Mouse (Mus musculus): Measurements from ENCODE around the gene Abr. TPM values are rescaled to one million over a fixed set of nuclear protein-coding genes. Genes with fewer than 3 reads are reported as not detected.

Abr gene
- polyA plus RNA-seq, 1 experiment from 2014 or later, result 2.8 TPM

DNA sequence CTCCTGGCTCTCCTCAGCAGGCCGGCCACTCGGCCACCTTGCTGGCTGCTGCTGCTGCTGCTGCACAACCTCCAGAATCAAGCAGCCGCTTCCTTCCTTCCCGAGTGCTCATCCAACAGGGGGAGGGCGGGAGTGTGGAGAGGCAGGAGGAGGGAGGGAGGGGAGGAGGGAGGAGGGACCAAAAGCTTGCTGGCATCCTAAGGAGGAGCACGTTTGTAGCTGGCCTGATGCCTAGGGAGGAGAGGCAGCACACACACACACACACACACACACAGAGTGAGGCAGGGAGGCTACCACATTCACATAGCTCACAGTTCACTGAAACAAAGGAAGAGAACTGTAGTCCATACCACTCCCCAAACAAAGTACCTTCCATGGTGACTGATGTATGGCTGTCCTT is 153.8 kb downstream of the Abr start:
- Histone ChIP-seq H3K4me1 (replicated peaks) (0 out of 2 replicates have a peak, but pooled peaks cover 3% of the 10 kb centered on the region), H3K27ac (no peak overlapping the region), H3K9ac (no peak overlapping the region), H3K4me2 (no peak overlapping the region), H3K27me3 (0 out of 2 replicates have a peak, but pooled peaks cover 3% of the 10 kb centered on the region), H3K36me3 (no peaks in the 10 kb centered on the region), H3K4me3 (replicated peaks) (no peak overlapping the region), H3K9me3 (replicated peaks) (no peaks in the 10 kb centered on the region)
- 40% methylated on average over 6 of the region's 6 CpGs for WGBS (ENCODE audit: insufficient replicate concordance)
- DNase-seq (no peak), ATAC-seq (ENCODE audit: low read depth) (no peak)

- Histone ChIP-seq H3K27me3 (0 out of 2 replicates have a peak, but pooled peaks cover 3% of the 10 kb centered on the region), H3K9ac (no peak overlapping the region), H3K4me3 (replicated peaks) (no peak overlapping the region), H3K27ac (no peak overlapping the region), H3K4me2 (no peak overlapping the region), H3K4me1 (replicated peaks) (0 out of 2 replicates have a peak, but pooled peaks cover 3% of the 10 kb centered on the region), H3K9me3 (replicated peaks) (no peaks in the 10 kb centered on the region), H3K36me3 (no peaks in the 10 kb centered on the region)
- ATAC-seq (ENCODE audit: low read depth) (no peak), DNase-seq (no peak)
- WGBS (ENCODE audit: insufficient replicate concordance), result 46% methylated on average over 8 of the region's 8 CpGs
These were observed 154.6 kb downstream of the Abr start for GRCm38 (mm10) chr11:76467487-76468005.

GRCm38 (mm10) chr11:76467073-76467472 is 155.0 kb downstream of the Abr start:
- H3K27ac ChIP-seq, result no peak overlapping the region
- 56% methylated on average over 10 of the region's 10 CpGs for WGBS (ENCODE audit: insufficient replicate concordance)

DNA sequence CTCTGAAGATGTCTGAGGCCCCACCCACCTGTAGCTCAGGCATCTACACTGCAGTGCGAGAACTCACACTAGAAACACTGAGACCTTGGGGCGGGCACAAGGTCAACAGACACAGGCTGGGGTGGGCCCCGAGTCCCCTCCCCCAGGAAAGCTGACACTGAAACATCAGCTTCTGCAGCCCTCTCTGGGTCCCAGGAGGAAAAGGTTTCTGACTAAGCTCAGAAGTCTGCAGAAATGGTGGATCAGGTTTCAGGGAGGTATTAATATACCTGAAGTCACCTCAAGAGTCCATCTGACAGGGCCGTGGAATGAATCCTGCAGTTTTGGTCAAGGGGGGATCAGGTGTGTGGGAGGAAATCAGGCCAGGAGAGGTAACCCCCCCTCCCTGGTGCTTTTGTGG is 156.2 kb downstream of the Abr start:
- H3K4me3 ChIP-seq (replicated peaks), result no peak overlapping the region
- H3K4me1 ChIP-seq (replicated peaks), result 0 out of 2 replicates have a peak, but pooled peaks cover 3% of the 10 kb centered on the region
- no peak overlapping the region for H3K27ac ChIP-seq
- no peaks in the 10 kb centered on the region for H3K9me3 ChIP-seq (replicated peaks)
- H3K36me3 ChIP-seq, result no peaks in the 10 kb centered on the region
- WGBS (ENCODE audit: insufficient replicate concordance), result 74% methylated on average over 4 of the region's 4 CpGs
- no peak overlapping the region for H3K4me2 ChIP-seq
- H3K9ac ChIP-seq, result no peak overlapping the region
- DNase-seq, result no peak
- 0 out of 2 replicates have a peak, but pooled peaks cover 3% of the 10 kb centered on the region for H3K27me3 ChIP-seq
- ATAC-seq (ENCODE audit: low read depth), result no peak

More at GRCm38 (mm10) chr11:76467073-76467472, 155.0 kb downstream of the Abr start:
- 0 out of 2 replicates have a peak, but pooled peaks cover 3% of the 10 kb centered on the region for H3K27me3 ChIP-seq
- DNase-seq, result no peak
- no peak overlapping the region for H3K9ac ChIP-seq
- H3K4me3 ChIP-seq (replicated peaks), result no peak overlapping the region
- H3K4me2 ChIP-seq, result no peak overlapping the region
- no peaks in the 10 kb centered on the region for H3K9me3 ChIP-seq (replicated peaks)
- no peaks in the 10 kb centered on the region for H3K36me3 ChIP-seq
- ATAC-seq (ENCODE audit: low read depth), result no peak
- 0 out of 2 replicates have a peak, but pooled peaks cover 3% of the 10 kb centered on the region for H3K4me1 ChIP-seq (replicated peaks)

GRCm38 (mm10) chr11:76461696-76462095 is 160.4 kb downstream of the Abr start:
- H3K27me3 ChIP-seq, result 0 out of 2 replicates have a peak, but pooled peaks cover 3% of the 10 kb centered on the region
- ATAC-seq (ENCODE audit: low read depth), result no peak
- no peak for DNase-seq
- H3K4me3 ChIP-seq (replicated peaks), result no peak overlapping the region
- H3K36me3 ChIP-seq, result no peaks in the 10 kb centered on the region
- H3K4me2 ChIP-seq, result no peak overlapping the region
- no peaks in the 10 kb centered on the region for H3K4me1 ChIP-seq (replicated peaks)
- no peak overlapping the region for H3K27ac ChIP-seq
- H3K9me3 ChIP-seq (replicated peaks), result no peaks in the 10 kb centered on the region
- WGBS (ENCODE audit: insufficient replicate concordance), result 67% methylated on average over 5 of the region's 5 CpGs
- H3K9ac ChIP-seq, result no peak overlapping the region

GRCm38 (mm10) chr11:76461201-76461600 is 160.9 kb downstream of the Abr start:
- Histone ChIP-seq H3K27ac (no peak overlapping the region), H3K36me3 (no peaks in the 10 kb centered on the region), H3K9me3 (replicated peaks) (no peaks in the 10 kb centered on the region), H3K9ac (no peak overlapping the region), H3K4me1 (replicated peaks) (0 out of 2 replicates have a peak, but pooled peaks cover 3% of the 10 kb centered on the region), H3K4me3 (replicated peaks) (no peak overlapping the region), H3K27me3 (0 out of 2 replicates have a peak, but pooled peaks cover 3% of the 10 kb centered on the region), H3K4me2 (no peak overlapping the region)
- DNase-seq, result no peak
- WGBS (ENCODE audit: insufficient replicate concordance), result 43% methylated on average over 6 of the region's 6 CpGs
- no peak for ATAC-seq (ENCODE audit: low read depth)

DNA sequence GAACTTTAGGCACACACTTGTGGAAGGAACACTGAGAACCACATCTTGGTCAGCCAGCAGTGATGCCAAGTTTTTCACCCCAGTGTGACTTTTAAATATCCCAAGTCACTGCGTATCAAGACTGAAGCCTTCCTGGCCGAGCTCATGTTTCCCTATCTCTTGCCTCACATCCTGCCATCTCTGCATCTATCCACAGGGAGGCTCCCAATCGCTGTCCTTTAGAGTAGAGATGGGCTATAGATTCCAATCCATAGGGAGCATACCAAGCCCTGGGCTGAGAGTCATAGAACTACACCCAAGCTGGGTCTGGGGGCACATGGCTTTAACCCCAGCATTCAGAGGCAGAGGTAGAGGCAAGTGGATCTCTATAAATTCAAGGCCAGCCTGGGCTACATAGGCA is 162.6 kb downstream of the Abr start:
- Histone ChIP-seq H3K27me3 (0 out of 2 replicates have a peak, but pooled peaks cover under 1% of the 10 kb centered on the region), H3K27ac (no peak overlapping the region), H3K9ac (no peak overlapping the region), H3K4me1 (replicated peaks) (0 out of 2 replicates have a peak, but pooled peaks cover 3% of the 10 kb centered on the region), H3K4me3 (replicated peaks) (no peak overlapping the region), H3K9me3 (replicated peaks) (no peaks in the 10 kb centered on the region), H3K4me2 (no peak overlapping the region), H3K36me3 (0 out of 2 replicates have a peak, but pooled peaks cover 4% of the 10 kb centered on the region)
- DNase-seq, result no peak
- 54% methylated on average over 3 of the region's 3 CpGs for WGBS (ENCODE audit: insufficient replicate concordance)
- ATAC-seq (ENCODE audit: low read depth), result no peak

- Histone ChIP-seq H3K4me3 (replicated peaks) (no peak overlapping the region), H3K27ac (no peak overlapping the region), H3K4me1 (replicated peaks) (0 out of 2 replicates have a peak, but pooled peaks cover 3% of the 10 kb centered on the region), H3K4me2 (no peak overlapping the region), H3K36me3 (0 out of 2 replicates have a peak, but pooled peaks cover 4% of the 10 kb centered on the region), H3K27me3 (no peaks in the 10 kb centered on the region), H3K9ac (no peak overlapping the region), H3K9me3 (replicated peaks) (no peaks in the 10 kb centered on the region)
- ATAC-seq (ENCODE audit: low read depth), result no peak
- 43% methylated on average over 9 of the region's 9 CpGs for WGBS (ENCODE audit: insufficient replicate concordance)
- no peak for DNase-seq
These were observed 163.4 kb downstream of the Abr start for GRCm38 (mm10) chr11:76458730-76459129.

DNA sequence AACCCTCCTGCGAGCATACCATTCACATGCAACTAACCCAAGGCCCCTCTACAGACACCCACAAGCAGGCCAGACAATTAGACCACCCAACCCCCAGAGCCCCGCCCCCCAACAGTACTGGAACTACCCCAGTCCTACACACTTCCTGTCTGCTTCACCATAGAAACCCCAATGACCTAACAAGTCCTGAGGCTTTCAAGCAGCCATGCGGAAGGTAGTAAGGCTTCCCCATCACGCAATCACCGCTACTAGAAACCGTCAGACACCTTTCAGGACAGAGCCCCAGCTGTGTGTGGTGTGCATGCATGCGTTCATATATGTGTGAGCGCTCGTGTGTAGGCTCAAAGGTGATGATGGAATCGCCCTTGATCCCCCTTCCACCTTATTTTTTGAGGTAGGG is 165.2 kb downstream of the Abr start:
- Histone ChIP-seq H3K4me2 (no peak overlapping the region), H3K27me3 (no peaks in the 10 kb centered on the region), H3K27ac (no peak overlapping the region), H3K4me1 (replicated peaks) (0 out of 2 replicates have a peak, but pooled peaks cover 3% of the 10 kb centered on the region), H3K36me3 (0 out of 2 replicates have a peak, but pooled peaks cover 4% of the 10 kb centered on the region), H3K4me3 (replicated peaks) (no peak overlapping the region), H3K9me3 (replicated peaks) (no peaks in the 10 kb centered on the region), H3K9ac (no peak overlapping the region)
- ATAC-seq (ENCODE audit: low read depth) (no peak; the same call in 1 of the 2 replicates), DNase-seq (no peak)
- 48% methylated on average over 10 of the region's 10 CpGs for WGBS (ENCODE audit: insufficient replicate concordance)

DNA sequence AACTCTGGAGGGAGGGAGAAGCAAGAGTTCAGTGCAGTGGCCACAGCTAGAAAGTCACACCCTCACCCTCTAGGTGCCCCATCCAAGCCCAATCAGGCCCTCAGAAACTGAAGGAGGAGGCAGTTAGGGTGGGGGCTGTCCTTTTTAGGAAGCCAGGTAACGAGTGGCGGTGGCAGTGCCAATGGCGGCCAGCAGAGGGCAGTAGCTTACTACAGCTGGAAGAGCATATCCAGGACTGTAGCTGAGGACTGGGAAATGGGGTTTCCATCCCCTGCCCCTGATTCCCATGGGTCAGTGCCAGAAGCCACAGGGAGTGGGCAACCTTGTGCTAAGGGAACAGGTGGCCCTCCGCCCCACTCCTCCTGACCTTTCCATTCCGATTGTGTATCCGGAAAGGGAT is 165.9 kb downstream of the Abr start:
- WGBS (ENCODE audit: insufficient replicate concordance), result 18% methylated on average over 6 of the region's 6 CpGs
- ATAC-seq (ENCODE audit: low read depth) (no peak), DNase-seq (peak; percentile 59)
- Histone ChIP-seq H3K9me3 (replicated peaks) (no peaks in the 10 kb centered on the region), H3K4me2 (no peak overlapping the region), H3K4me3 (replicated peaks) (no peak overlapping the region), H3K27me3 (no peaks in the 10 kb centered on the region), H3K9ac (no peak overlapping the region), H3K27ac (no peak overlapping the region), H3K4me1 (replicated peaks) (0 out of 2 replicates have a peak, but pooled peaks cover 3% of the 10 kb centered on the region), H3K36me3 (0 out of 2 replicates have a peak, but pooled peaks cover 4% of the 10 kb centered on the region)

DNA sequence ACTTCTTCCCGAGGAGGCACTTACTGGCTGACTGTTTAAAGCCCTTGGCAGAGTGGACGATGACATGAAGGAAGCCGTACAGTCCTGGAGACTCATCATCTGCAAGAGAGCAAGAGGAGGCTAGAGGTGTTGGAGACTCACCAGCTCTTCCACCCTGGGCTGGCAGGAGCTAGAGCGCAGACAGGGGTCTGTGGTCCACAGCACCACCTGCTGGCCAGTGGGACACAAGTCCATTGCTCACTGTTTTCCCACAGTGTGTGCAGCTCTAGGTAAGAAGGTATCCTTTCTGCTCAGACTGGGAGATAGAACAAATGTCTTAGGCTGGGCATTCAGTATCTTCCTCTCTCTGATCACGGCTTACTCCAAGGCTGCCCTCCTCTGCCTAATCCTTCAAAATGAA is 167.6 kb downstream of the Abr start:
- 0 out of 2 replicates have a peak, but pooled peaks cover 4% of the 10 kb centered on the region for H3K36me3 ChIP-seq
- DNase-seq (peak; percentile 24), ATAC-seq (ENCODE audit: low read depth) (no peak)
- no peak overlapping the region for H3K9ac ChIP-seq
- no peak overlapping the region for H3K4me2 ChIP-seq
- no peaks in the 10 kb centered on the region for H3K27me3 ChIP-seq
- no peaks in the 10 kb centered on the region for H3K9me3 ChIP-seq (replicated peaks)
- no peak overlapping the region for H3K4me3 ChIP-seq (replicated peaks)
- H3K27ac ChIP-seq, result no peak overlapping the region
- 49% methylated on average over 5 of the region's 5 CpGs for WGBS (ENCODE audit: insufficient replicate concordance)
- 0 out of 2 replicates have a peak, but pooled peaks cover 3% of the 10 kb centered on the region for H3K4me1 ChIP-seq (replicated peaks)

DNA sequence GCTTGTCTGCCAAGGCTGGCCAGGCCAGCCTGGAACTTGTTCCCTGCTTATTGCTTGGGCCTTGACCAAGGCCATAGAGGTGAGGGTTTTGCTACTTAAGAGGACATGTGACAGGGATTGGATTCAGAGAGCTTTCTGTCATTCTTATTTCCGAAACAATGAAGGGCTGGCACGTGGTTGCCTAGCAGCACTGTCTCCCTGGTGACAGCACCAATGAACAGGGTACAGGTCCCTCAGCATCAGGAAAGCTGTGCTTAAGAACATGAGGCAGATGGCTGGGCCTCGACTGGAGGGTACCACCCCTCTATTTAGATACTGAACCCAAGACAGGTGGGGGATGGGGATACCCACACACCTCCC is 171.9 kb downstream of the Abr start:
- ATAC-seq (ENCODE audit: low read depth) (no peak), DNase-seq (no peak)
- H3K4me1 ChIP-seq (replicated peaks), result peaks cover 11% of the 10 kb centered on the region
- no peak overlapping the region for H3K4me2 ChIP-seq
- 59% methylated on average over 3 of the region's 3 CpGs for WGBS (ENCODE audit: insufficient replicate concordance)
- no peak overlapping the region for H3K4me3 ChIP-seq (replicated peaks)
- no peak overlapping the region for H3K9ac ChIP-seq
- no peaks in the 10 kb centered on the region for H3K36me3 ChIP-seq
- H3K27ac ChIP-seq, result no peak overlapping the region
- no peaks in the 10 kb centered on the region for H3K27me3 ChIP-seq
- no peaks in the 10 kb centered on the region for H3K9me3 ChIP-seq (replicated peaks)

All from liver, embryonic 13.5 days (tissue).